Mouse (Mus musculus) testis, adult 2 months (tissue): ENCODE results near the gene Ltbp1.

Experiments
- CTCF ChIP-seq: fragments of 200-500 bp; IDR thresholded peaks from 2 replicates; pipeline ENCODE4 v1.5.1; 2012; ENCODE audit warnings: low read depth, mild to moderate bottlenecking, inconsistent platforms, low read length, moderate library complexity; ENCODE audit not compliant: control insufficient read depth, insufficient read depth, insufficient replicate concordance
- POLR2A ChIP-seq: fragments of 200-500 bp; IDR thresholded peaks from 2 replicates; pipeline ENCODE4 v1.6.1; 2012; ENCODE audit warnings: low read depth, mild to moderate bottlenecking, inconsistent platforms, low read length, moderate library complexity; ENCODE audit not compliant: control insufficient read depth

DNA sequence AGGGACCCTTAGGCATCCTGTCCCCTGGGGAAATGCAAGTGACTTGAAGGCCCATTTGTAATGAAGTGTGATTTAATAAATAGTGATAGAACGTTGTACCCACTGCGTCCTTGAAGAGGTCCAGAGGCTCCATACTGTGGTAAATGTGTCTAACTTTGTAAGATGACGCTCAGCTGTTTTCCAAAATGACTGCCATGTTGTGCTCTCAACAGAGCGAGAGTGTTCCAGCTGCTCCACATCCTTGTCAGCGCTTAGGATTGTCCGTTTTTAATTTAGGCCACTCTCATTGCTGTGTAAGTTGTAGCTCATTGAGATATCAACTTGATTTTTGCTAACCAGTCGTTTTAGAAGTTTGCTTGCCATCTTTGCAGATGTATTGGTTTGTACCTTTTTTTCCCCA is 91.4 kb downstream of the Ltbp1 start:
- TF ChIP-seq CTCF (no peak), POLR2A (no peak)
